Mouse (Mus musculus) 3134 (cell line): ENCODE data around the gene Pdcd4.
"Not testable (repeated sequence)": the region's sequence is repeated elsewhere in the genome, so short reads cannot be mapped to it uniquely, and the experiment has no call there.

ENCODE experiments used
- DNase-seq: peaks from one replicate; pipeline ENCODE4 v3.0.0-alpha.2; 2011; ENCODE audit warnings: low spot score; ENCODE audit not compliant: insufficient read length; ENCODE audit errors: extremely low read depth

Gene Pdcd4

GRCm38 (mm10) chr19:53943802-53944785, 52.1 kb downstream of the Pdcd4 start, which contains the start of the genes Shoc2 and Bbip1:
Gene Shoc2 (plus strand): TSS chr19:53944306.
Gene Bbip1 (minus strand): TSS chr19:53944627.
- DNase-seq = peak; percentile 99

GRCm38 (mm10) chr19:53944786-53945169, 52.7 kb downstream of the Pdcd4 start:
- DNase-seq = no peak

DNA sequence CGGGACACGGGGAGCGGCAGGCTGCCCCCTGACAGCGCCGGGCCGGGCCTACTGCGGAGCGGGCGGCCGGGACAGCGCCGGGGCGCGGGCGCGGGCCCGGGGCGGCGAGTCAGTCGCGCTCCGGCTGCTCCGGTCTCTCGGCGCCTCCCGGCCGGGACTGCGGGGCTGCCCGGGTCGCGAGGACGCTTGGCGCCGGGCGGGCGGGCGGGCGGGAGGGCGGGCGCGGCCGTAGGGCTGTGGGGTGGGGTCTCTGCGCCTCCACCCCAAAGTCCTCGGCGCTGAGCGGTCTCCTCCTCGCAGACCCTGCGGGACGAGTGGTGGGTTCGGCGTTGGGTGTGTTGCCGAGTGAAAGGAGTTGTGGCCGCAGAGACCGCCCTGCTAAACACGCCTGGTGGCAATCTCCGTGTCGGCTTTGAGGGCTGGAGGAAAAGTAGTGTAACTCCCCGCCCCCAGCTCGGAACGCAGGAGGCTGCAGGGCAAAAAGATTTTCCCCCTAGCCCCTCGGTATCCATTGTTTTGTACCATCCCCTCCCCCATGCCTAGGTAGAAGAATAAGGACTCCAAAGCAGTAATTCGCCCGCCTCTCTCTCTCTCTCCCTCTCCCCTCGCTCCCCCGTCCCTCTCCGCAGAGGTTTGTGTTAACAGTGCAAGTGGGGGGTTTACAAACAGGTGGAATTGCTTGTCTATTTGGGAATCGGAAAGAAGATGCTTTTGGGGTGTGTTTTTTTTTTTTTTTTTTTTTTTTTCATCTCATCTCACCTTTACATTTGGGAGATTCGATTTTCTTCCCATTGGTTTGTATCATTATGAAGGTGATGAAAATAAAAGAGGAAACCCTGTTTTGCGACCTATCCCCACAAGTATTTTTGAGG, 53.4 kb downstream of the Pdcd4 start:
- peak; percentile 55 for DNase-seq

- no peak for DNase-seq
Measured at GRCm38 (mm10) chr19:53957513-53957912, 65.5 kb downstream of the Pdcd4 start.

- DNase-seq = no peak
Measured at GRCm38 (mm10) chr19:53962511-53962910, 70.5 kb downstream of the Pdcd4 start.

GRCm38 (mm10) chr19:53964347-53964746, 72.3 kb downstream of the Pdcd4 start:
- not testable (repeated sequence) for DNase-seq

- DNase-seq = no peak
Measured at GRCm38 (mm10) chr19:53964910-53965633, 73.0 kb downstream of the Pdcd4 start.

- no peak for DNase-seq
Measured at GRCm38 (mm10) chr19:53969226-53969625, 77.2 kb downstream of the Pdcd4 start.

DNA sequence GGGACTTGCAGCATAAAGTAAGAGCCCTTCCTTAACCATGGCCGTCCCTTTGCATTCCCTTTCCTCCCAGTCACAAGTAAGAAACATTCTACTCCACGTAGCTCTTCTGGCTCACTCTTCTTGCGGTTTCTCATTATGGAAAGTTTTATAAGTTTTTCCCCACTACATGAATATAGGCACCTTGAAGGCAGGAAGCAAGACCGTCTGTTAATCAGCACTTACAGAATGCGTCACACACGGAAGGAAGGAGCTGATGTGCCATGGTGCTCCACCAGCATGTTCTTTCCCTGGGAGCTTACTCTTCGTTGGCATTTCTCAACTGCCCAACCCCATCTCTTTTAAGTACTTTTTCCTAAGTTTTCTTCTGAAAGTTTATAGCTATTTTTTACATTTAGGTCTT, 79.9 kb downstream of the Pdcd4 start:
- no peak for DNase-seq

DNA sequence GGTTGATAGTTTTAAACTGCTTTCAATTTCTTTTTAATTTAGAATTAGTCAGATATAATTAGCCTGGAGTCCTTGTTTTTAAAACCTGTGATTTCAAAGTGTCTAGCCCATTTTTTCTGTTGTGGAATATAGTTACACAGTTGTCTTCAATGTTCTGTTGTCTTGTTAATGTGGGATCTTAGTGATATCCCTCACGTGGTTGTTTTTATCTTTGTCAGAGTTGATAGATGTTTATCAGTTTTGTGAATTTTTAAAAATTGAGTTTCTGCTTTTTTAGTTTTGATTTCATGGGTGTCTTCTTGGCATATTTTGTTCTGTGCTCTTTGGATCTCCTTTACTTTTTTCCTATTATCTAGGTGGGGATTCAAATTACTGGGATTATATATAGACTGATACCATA, 81.6 kb downstream of the Pdcd4 start:
- no peak for DNase-seq
